Mouse (Mus musculus): ENCODE measurements at regions not wholly inside any gene's neighbourhood (a gene's known extent, or its start where the extent isn't known, plus 50 kb on each side); places are given as distances from the start of the nearest gene placed in this dataset.
A peak's percentile ranks its signal among the peaks of the same experiment; 100 is the strongest.

- no peak for DNase-seq (ENCODE audit: low spot score)
These were observed 144.1 kb downstream of the Klf7 start for GRCm38 (mm10) chr1:63977956-63978355.

- no peak for DNase-seq (ENCODE audit: low spot score)
These were observed 144.7 kb downstream of the Klf7 start for GRCm38 (mm10) chr1:63977302-63977888.

- DNase-seq (ENCODE audit: low spot score), result no peak
These were observed 145.2 kb downstream of the Klf7 start for GRCm38 (mm10) chr1:63976862-63977261.

- no peak for DNase-seq (ENCODE audit: low spot score)
These were observed 154.2 kb downstream of the Klf7 start for GRCm38 (mm10) chr1:63967849-63968248.

DNA sequence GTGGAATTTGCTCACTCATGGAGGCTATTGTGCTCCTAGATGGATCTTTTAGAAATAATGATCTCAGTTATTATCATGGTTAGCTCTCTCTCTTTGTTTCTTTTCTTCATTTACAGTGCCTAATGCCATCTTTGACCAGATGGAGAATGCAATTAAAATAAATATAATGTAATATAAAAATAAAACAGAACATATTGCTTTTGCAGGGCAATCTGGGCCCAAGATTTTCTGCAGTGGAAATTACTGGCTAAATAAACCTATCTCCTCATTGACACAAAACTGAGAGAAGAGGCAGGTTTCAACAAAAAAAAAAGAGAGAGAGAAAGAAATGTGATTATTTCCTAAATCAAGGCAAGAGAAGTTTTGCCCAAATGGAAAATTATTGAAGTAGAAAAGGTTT lies 156.6 kb downstream of the Klf7 start:
- DNase-seq (ENCODE audit: low spot score), result no peak

- no peak for DNase-seq (ENCODE audit: low spot score)
These were observed 157.6 kb downstream of the Klf7 start for GRCm38 (mm10) chr1:63964519-63964918.

DNA sequence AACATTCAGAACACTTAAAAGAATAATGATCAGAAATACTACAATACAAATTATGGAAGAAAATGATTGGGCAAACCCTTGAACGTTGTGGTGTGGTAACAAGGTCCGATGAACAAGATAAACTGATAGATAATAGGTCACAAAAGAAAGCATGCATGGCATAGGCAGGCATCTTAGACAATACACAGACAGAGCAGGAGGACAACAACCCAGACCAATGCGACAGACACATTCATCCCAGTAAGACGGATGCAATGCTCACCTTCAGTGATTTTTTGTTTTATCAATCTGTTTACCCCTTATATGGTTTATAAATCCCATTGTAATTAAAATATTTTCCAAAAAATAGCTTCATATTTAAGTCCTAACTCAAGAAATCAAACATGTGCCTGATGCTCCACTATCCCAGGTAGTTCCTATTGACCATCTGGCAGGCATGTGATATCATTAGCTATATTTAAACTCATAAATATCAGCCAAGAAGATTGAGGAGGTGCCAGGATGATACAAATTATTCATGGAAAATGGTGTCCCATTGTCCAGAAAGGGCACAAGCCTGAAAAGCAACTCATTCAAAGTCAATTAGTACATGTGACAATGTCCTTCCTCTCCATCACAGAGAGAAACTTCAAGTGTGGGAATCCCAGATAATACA lies 166.3 kb downstream of the Klf7 start:
- no peak for DNase-seq (ENCODE audit: low spot score)

DNA sequence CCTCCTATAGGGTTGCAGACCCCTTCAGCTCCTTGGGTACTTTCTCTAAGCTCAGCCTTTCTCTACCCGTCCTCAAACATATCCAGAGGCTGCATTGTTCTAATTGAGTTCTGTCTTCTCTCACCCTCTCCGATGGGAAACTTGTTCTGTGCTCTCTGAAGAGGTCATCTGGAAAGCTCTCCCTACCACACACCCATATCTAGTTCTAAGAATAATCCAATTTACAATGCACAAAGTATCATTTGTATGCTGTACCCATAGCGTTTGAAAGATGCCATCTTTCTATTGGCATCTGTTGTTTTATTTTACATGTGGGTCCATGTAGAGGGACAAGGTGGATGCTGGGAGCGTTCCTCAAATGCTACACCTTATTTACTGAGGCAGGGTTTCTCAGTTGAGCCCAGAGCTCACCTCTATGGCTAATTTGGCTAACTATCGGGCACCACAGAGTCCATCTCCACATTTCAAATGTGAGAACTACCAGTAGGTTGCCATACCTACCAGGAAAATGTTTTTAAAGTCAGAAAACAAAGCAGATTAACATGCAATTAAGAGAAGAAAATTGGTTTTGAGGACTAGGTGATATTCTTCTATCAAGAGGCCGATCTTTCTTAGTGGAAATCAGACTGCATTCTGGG lies 167.1 kb downstream of the Klf7 start:
- no peak for DNase-seq (ENCODE audit: low spot score)

DNA sequence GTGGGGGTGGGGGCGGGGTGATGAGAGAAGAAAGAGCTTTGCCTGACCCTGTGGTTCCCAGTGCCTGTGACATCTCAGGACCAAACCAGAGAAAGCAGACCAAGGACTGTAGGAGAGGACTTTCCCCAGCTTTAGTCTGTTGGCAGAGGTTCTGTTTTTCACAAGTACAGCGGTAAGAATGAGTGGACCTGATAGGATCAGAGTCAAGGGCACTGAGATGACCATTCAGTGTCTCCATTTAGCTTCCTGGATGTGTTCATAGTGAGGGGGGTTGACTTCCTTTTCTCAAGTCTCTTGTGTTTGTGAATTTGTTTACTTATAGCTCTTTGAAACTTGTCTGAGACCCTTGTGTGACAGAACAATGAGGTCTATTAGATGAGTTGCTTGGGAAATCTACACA lies 167.9 kb downstream of the Klf7 start:
- DNase-seq (ENCODE audit: low spot score), result no peak

GRCm38 (mm10) chr1:63953229-63953883 lies 168.7 kb downstream of the Klf7 start:
- DNase-seq (ENCODE audit: low spot score), result peak; percentile 28

- no peak for DNase-seq (ENCODE audit: low spot score)
These were observed 170.4 kb downstream of the Klf7 start for GRCm38 (mm10) chr1:63951663-63952062.

GRCm38 (mm10) chr1:63947278-63947677 lies 174.8 kb downstream of the Klf7 start:
- no peak for DNase-seq (ENCODE audit: low spot score)

- DNase-seq (ENCODE audit: low spot score), result no peak
These were observed 175.2 kb downstream of the Klf7 start for GRCm38 (mm10) chr1:63946834-63947233.

- DNase-seq (ENCODE audit: low spot score), result no peak
These were observed 175.7 kb upstream of the 4933402D24Rik start for GRCm38 (mm10) chr1:63944786-63945185.

- no peak for DNase-seq (ENCODE audit: low spot score)
These were observed 169.3 kb upstream of the 4933402D24Rik start for GRCm38 (mm10) chr1:63938416-63938815.

DNA sequence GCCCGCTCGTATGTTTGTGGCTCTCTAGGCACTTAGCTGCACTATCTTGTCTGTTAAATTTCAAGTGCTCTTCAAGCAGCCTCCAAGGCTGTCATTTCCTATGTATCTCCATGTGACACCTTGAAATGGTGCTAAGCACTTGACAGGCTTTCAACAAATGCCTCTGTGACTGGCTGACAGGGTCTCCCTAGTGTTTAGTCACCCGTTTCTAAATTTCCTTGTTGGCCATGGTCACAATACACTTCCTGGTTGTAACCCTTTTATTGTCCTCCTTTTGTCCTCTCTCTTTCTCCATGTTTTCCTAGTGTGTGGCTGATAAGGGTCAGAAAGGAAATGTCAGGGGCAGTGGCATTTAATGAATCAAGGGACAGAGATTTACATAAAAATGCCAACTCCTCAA lies 168.4 kb upstream of the 4933402D24Rik start:
- no peak for DNase-seq (ENCODE audit: low spot score)

GRCm38 (mm10) chr1:63934570-63935280 lies 165.7 kb upstream of the 4933402D24Rik start:
- DNase-seq (ENCODE audit: low spot score), result no peak

GRCm38 (mm10) chr1:63932484-63932883 lies 163.4 kb upstream of the 4933402D24Rik start:
- DNase-seq (ENCODE audit: low spot score), result no peak

GRCm38 (mm10) chr1:63929362-63930125 lies 160.5 kb upstream of the 4933402D24Rik start:
- no peak for DNase-seq (ENCODE audit: low spot score)

- no peak for DNase-seq (ENCODE audit: low spot score)
These were observed 159.8 kb upstream of the 4933402D24Rik start for GRCm38 (mm10) chr1:63928850-63929249.

- DNase-seq (ENCODE audit: low spot score), result no peak
These were observed 159.3 kb upstream of the 4933402D24Rik start for GRCm38 (mm10) chr1:63928361-63928760.
